Mouse (Mus musculus) right cerebral cortex, adult 18-20 months (tissue): ENCODE measurements around the gene Sec16a.

Source experiments
- DNase-seq: peaks from one replicate; pipeline ENCODE4 v3.0.0; 2022; ENCODE audit warnings: mixed read lengths

Sec16a gene

GRCm38 (mm10) chr2:26444946-26445665 lies at the start of gene Sec16a:
Gene Sec16a, minus strand, starts transcription at chr2:26445216.
- peak; percentile 100 for DNase-seq

- DNase-seq = no peak
Measured at GRCm38 (mm10) chr2:26494396-26494795, 49.4 kb upstream of the Sec16a start.

- peak; percentile 52 for DNase-seq
Measured at GRCm38 (mm10) chr2:26493021-26493781, 48.2 kb upstream of the Sec16a start.

- DNase-seq = no peak
Measured at GRCm38 (mm10) chr2:26490760-26491301, 45.8 kb upstream of the Sec16a start.

GRCm38 (mm10) chr2:26488535-26489135 lies 43.6 kb upstream of the Sec16a start:
- no peak for DNase-seq

- DNase-seq = peak; percentile 56
Measured at GRCm38 (mm10) chr2:26487322-26488021, 42.5 kb upstream of the Sec16a start.

DNA sequence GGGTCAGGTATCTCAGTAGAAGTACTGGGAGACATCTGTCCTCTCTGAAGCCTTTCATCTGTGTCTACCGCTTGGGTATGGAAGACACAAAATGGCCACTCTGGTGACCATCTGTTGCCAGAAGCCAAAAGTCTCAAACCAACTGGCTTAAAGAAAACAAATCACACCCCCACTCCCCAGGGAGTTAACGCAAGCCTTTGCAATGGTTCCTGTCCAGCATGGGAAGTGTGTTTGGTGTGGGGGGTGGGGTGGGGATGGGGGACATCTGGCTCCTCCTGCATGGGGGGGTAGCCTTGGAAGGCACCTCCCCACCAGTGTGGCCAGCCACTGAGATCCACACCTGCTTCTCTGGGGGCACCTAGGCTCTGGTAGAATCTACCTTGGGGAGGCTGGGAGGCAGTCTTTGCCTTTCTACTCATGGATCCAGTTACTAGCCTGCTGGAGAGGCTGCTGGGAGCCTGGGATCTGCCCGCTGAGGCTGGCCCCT lies 41.9 kb upstream of the Sec16a start:
- DNase-seq = no peak

- DNase-seq = no peak
Measured at GRCm38 (mm10) chr2:26486264-26486810, 41.3 kb upstream of the Sec16a start.

GRCm38 (mm10) chr2:26485710-26486109 lies 40.7 kb upstream of the Sec16a start:
- no peak for DNase-seq

DNA sequence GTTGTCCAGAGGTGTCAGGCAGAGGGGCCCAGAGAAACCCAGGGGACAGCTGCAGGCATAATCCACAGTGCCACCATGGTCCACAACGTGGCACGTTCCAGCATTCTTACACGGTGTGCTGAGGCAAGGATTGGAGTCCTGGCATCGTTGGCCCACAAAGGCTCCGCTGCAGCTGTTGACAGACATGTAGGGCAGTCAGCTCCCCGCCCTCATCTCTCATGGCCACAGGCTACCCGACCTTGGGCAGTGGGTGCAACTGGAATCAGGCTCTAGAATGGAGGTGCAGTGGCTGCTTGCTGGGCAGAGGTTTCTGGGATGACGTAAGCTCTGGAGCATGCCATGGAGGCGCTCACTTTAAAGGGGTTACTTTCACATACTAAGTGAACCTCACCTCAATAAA lies 40.3 kb upstream of the Sec16a start:
- no peak for DNase-seq

GRCm38 (mm10) chr2:26484169-26484568 lies 39.2 kb upstream of the Sec16a start:
- DNase-seq = no peak

DNA sequence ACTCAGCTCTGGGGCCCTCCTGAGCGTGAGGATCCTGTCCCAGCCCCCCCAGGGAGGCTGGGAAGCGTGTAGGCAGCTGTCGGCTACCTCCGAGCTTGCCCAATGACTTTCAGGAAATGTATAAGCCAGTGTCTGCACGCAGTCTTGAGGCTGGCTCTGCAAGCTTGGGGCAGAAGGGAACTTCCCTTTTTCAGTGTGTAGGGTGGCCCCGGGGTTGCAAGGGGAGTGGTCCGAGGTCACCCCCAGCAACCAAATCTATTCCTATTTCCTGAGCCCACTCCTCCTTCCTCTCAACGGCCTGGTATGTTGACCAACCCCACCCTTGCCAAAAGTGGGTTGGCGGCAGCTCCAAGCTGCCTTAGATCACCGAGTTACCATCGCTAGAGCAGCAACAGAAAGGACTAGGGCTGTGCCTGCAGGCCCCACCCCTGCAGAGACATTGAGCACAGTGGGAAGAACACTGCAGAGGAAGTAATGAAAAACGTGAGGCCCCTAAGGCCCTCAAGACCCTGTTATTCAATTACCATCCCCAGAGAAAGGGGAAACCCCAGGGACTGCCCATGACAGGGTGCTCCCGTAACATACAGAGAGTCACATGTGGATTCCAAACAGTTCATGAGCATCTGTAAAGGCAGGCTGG lies 38.3 kb upstream of the Sec16a start:
- DNase-seq = no peak

DNA sequence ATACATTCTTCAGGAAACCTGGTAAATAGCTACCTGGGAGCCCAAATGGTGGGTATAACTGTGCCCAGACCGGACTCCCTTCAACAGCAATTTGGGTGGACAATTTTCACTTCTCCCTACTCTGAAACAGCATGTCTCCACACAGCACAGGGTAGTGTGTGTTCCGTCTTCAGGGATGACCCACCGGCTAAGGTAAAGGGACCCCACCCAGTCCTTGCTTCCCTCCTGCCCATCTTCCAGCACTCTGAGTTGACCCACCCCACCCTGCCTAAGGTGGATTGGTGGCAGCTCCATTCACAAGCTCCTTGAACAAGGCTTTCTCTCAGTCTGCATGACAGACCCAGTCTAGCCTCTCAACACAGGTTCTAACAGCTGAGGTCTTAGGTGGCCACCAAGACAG lies 37.8 kb upstream of the Sec16a start:
- DNase-seq = no peak

- no peak for DNase-seq
Measured at GRCm38 (mm10) chr2:26481724-26482495, 36.9 kb upstream of the Sec16a start.

- no peak for DNase-seq
Measured at GRCm38 (mm10) chr2:26480911-26481310, 35.9 kb upstream of the Sec16a start.

GRCm38 (mm10) chr2:26478685-26479205 lies 33.7 kb upstream of the Sec16a start:
- DNase-seq = no peak

- no peak for DNase-seq
Measured at GRCm38 (mm10) chr2:26477911-26478310, 32.9 kb upstream of the Sec16a start.

- no peak for DNase-seq
Measured at GRCm38 (mm10) chr2:26475505-26476430, 30.8 kb upstream of the Sec16a start.

DNA sequence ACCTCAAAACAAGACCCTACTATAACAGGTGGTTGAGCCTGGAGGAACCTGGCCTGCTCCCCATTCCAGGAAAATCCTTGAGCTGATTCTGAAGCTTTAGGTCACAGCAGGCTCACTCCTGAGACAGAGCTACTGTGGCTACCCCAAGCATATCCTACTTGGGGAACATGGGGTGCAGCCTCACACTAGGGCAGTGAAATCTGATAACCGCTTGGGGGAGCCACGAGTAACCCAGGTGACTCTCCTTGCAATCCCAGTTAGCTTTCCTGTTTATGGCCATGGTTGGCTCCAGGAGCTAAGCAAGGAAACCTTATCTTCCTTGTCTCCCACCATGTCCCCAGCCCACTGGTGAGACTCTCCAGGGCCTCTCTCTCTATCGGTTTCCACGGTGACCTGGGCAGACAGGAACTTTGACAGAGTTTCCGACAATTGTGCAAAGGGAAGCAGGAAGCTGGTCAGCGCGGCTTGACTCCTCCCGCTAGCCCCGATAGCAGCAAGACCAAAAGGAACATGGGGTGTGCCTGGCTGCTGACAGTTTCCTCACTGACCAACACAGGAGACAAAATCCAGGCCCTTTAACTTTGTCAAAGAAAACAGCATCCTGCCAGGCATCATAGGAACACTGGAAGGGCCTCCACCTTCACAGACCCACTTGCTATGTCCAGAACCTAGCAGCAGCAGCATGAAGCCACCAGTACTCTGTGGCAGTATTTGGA lies 29.9 kb upstream of the Sec16a start:
- DNase-seq = no peak
